9 mouse cellular contexts compared by ENCODE assay signal in genomic region chr17:68836655-68837012, GRCm38 (mm10). TPM values are rescaled to one million over a fixed set of nuclear protein-coding genes. Genes with fewer than 3 reads are reported as not detected.
A peak's percentile ranks its signal among the peaks of the same experiment; 100 is the strongest.
DNase-seq lines count a peak whose midpoint lies in the region; ATAC-seq and TF ChIP-seq lines count a peak whose summit lies in the region.
"Had no signal": no experiment of that assay in that cellular context is flagged by ENCODE, and none has a peak within 500 bp of the region (broad histone marks: within the 10 kb centered on the region; RNA-seq: fewer than 3 reads in every experiment).

No protein-coding gene starts in this region.

- 0 out of 2 replicates have a peak, but pooled peaks have one; percentile 14 for ATAC-seq in heart, embryonic 11.5 days (replicated peaks; ENCODE audit: insufficient number of reproducible peaks, low FRiP score, low TSS enrichment)
- ATAC-seq in forebrain, postnatal 0 days: peak; percentile 58
- no peak for ATAC-seq in liver, embryonic 16.5 days (ENCODE audit: low read depth)

- no peaks in the 10 kb centered on the region for H3K9me3 ChIP-seq in heart, embryonic 11.5 days (replicated peaks; ENCODE audit: control insufficient read depth, low read length)
- H3K9me3 ChIP-seq in forebrain, postnatal 0 days (ENCODE audit: low read length): no peaks in the 10 kb centered on the region
- H3K9me3 ChIP-seq in liver, embryonic 16.5 days (replicated peaks; ENCODE audit: control insufficient read depth, low read length): no peaks in the 10 kb centered on the region

- peaks cover 56% of the 10 kb centered on the region for H3K27me3 ChIP-seq in heart, embryonic 11.5 days (ENCODE audit: control insufficient read depth, insufficient read depth, low read length)
- no peaks in the 10 kb centered on the region for H3K27me3 ChIP-seq in forebrain, postnatal 0 days (ENCODE audit: insufficient read depth, low read length)
- peaks cover 57% of the 10 kb centered on the region for H3K27me3 ChIP-seq in liver, embryonic 16.5 days (ENCODE audit: control insufficient read depth, insufficient read depth, low read depth, low read length)

- H3K36me3 ChIP-seq in heart, embryonic 11.5 days (ENCODE audit: control insufficient read depth, insufficient read depth, low read length): no peaks in the 10 kb centered on the region
- H3K36me3 ChIP-seq in forebrain, postnatal 0 days (ENCODE audit: insufficient read depth): no peaks in the 10 kb centered on the region
- H3K36me3 ChIP-seq in liver, embryonic 16.5 days (ENCODE audit: control insufficient read depth, insufficient read depth): no peaks in the 10 kb centered on the region

- peak overlapping the region; percentile 90 for H3K4me2 ChIP-seq in heart, embryonic 11.5 days
- peak overlapping the region; percentile 84 for H3K4me2 ChIP-seq in forebrain, postnatal 0 days (ENCODE audit: low read depth)
- H3K4me2 ChIP-seq in liver, embryonic 16.5 days (ENCODE audit: low read depth, low read length): 0 out of 2 replicates have a peak overlapping the region, but pooled peaks have one; percentile 39

- H3K27ac ChIP-seq in heart, embryonic 11.5 days (ENCODE audit: low read depth, low read length): no peak overlapping the region
- peak overlapping the region; percentile 81; the same call in 1 of the 2 replicates for H3K27ac ChIP-seq in forebrain, postnatal 0 days (ENCODE audit: low read depth, low read length)
- H3K27ac ChIP-seq in liver, embryonic 16.5 days (ENCODE audit: low read length): no peak overlapping the region
- H3K27ac ChIP-seq: liver, embryonic 14.5 days had no signal

- H3K4me1 ChIP-seq in heart, embryonic 11.5 days (ENCODE audit: control insufficient read depth, insufficient read depth, low read length): peaks cover 14% of the 10 kb centered on the region
- H3K4me1 ChIP-seq in forebrain, postnatal 0 days (ENCODE audit: insufficient read depth): peaks cover 9% of the 10 kb centered on the region; the same call in 1 of the 2 replicates
- H3K4me1 ChIP-seq in liver, embryonic 16.5 days (ENCODE audit: control insufficient read depth, low read depth, low read length): no peaks in the 10 kb centered on the region

- peak overlapping the region; percentile 46; the same call in 1 of the 2 replicates for H3K9ac ChIP-seq in heart, embryonic 11.5 days (ENCODE audit: low read depth, low read length)
- peak overlapping the region; percentile 76 for H3K9ac ChIP-seq in forebrain, postnatal 0 days
- no peak overlapping the region for H3K9ac ChIP-seq in liver, embryonic 16.5 days (ENCODE audit: low read depth, low read length)
- H3K9ac ChIP-seq: liver, embryonic 14.5 days had no signal

- WGBS in heart, embryonic 11.5 days (ENCODE audit: insufficient replicate concordance): 0% methylated on average over 13 of the region's 15 CpGs
- WGBS in forebrain, postnatal 0 days: 1% methylated on average over 15 of the region's 15 CpGs
- WGBS in liver, embryonic 16.5 days (ENCODE audit: insufficient replicate concordance): under 1% methylated on average over 11 of the region's 15 CpGs

- DNase-seq in heart, adult 11 months: no peak
- DNase-seq in ES-CJ7 (ENCODE audit: low read depth, low spot score): peak; percentile 17
- peak; percentile 65 for DNase-seq in forebrain, postnatal 0 days
- DNase-seq in adrenal gland, postnatal 25 days: no peak
- DNase-seq in thymus, postnatal 14 days: no peak
- DNase-seq in cerebellum, adult 8-10 months: no peak

- peak; percentile 54 for TF ChIP-seq CTCF in forebrain, postnatal 0 days (IDR thresholded peaks at IDR 0.05; ENCODE audit: low read depth)

- peak overlapping the region; percentile 59 for H3K4me3 ChIP-seq in heart, embryonic 11.5 days (ENCODE audit: low read depth, low read length)
- peak overlapping the region; percentile 63 for H3K4me3 ChIP-seq in forebrain, postnatal 0 days (ENCODE audit: low read depth, low read length)
- H3K4me3 ChIP-seq in liver, embryonic 16.5 days (ENCODE audit: low read depth, low read length): no peak overlapping the region

RNA-seq across cellular contexts. Expression of gene Tmem200c, which starts 10.2 kb away (rescaled TPM):
- polyA plus RNA-seq in heart, embryonic 11.5 days (2014; fragmentation: Nextera tagmentation; extraction: Ambion mirVana): 0.08 and 0.14 TPM in 2 replicates
- total RNA-seq in forebrain, postnatal 0 days (2014; rRNA removed): 9.6 and 12.9 TPM in 2 replicates
- polyA plus RNA-seq in forebrain, postnatal 0 days (2015; fragmentation: Nextera tagmentation; extraction: Ambion mirVana): 1.7 and 2.0 TPM in 2 replicates
- polyA plus RNA-seq in liver, embryonic 16.5 days (2015; fragmentation: Nextera tagmentation; extraction: Ambion mirVana): not detected in 2 replicates
- 0.57 and 1.0 TPM in 2 replicates for total RNA-seq in adrenal gland, postnatal 25 days (2021)
- polyA plus RNA-seq: liver, embryonic 14.5 days had no signal

Comparison
In these comparisons a context has a peak if more than half of its experiments do, and no peak if none do; other contexts are left out.
1. H3K4me2 ChIP-seq: peak in every context shown above with its lines; median percentile 90 in heart, embryonic 11.5 days; 84 in forebrain, postnatal 0 days; 39 in liver, embryonic 16.5 days.
2. DNase-seq: peak in ES-CJ7 (single experiment) and forebrain, postnatal 0 days (single experiment); none in heart, adult 11 months (single experiment), adrenal gland, postnatal 25 days (single experiment), thymus, postnatal 14 days (single experiment) and cerebellum, adult 8-10 months (single experiment).